Mouse (Mus musculus) neural tube, embryonic 12.5 days (tissue): Measurements from ENCODE around the gene Mboat2. TPM values are rescaled to one million over a fixed set of nuclear protein-coding genes. Genes with fewer than 3 reads are reported as not detected.

Experiments
- ATAC-seq: fragments of 200-750 bp; cut with Nextera tagmentation; 2 replicates; pipeline ENCODE4 v1.8.0; 2017; ENCODE audit warnings: low read depth, mild to moderate bottlenecking, moderate TSS enrichment, moderate library complexity; ENCODE audit not compliant: low FRiP score
- H3K27ac ChIP-seq: fragments of 300-500 bp; sonication (generic); 2 replicates; pipeline ENCODE4 v1.5.1; 2016
- H3K27me3 ChIP-seq: fragments of 300-500 bp; sonication (generic); replicated peaks from 2 replicates; pipeline ENCODE4 v1.6.1; 2016; ENCODE audit warnings: mild to moderate bottlenecking
- H3K36me3 ChIP-seq: fragments of 300-500 bp; sonication (generic); 2 replicates; pipeline ENCODE4 v1.6.1; 2016; ENCODE audit warnings: mild to moderate bottlenecking
- H3K4me1 ChIP-seq: fragments of 300-500 bp; sonication (generic); 2 replicates; pipeline ENCODE4 v1.6.1; 2016
- H3K4me2 ChIP-seq: fragments of 300-500 bp; sonication (generic); replicated peaks from 2 replicates; pipeline ENCODE4 v1.6.1; 2016; ENCODE audit warnings: mild to moderate bottlenecking
- H3K4me3 ChIP-seq: fragments of 300-500 bp; sonication (generic); 2 replicates; pipeline ENCODE4 v1.5.1; 2016
- H3K9ac ChIP-seq: fragments of 300-500 bp; sonication (generic); 2 replicates; pipeline ENCODE4 v1.6.1; 2016; ENCODE audit warnings: mild to moderate bottlenecking
- H3K9me3 ChIP-seq: fragments of 300-500 bp; sonication (generic); 2 replicates; pipeline ENCODE4 v1.6.1; 2016; ENCODE audit warnings: mild to moderate bottlenecking
- WGBS: fragments of 180-500 bp; shearing (Covaris S2); methylation state at CpG from one replicate; pipeline ENCODE4 v1.1.7; 2016; 5-methylcytosine and 5-hydroxymethylcytosine counted together
- polyA plus RNA-seq: library from polyadenylated mRNA; unstranded; fragments of >200 nt; fragmentation: Nextera tagmentation; extraction: Ambion mirVana; gene quantifications from 2 replicates; pipeline ENCODE4 v1.2.1, GENCODE M21; 2016

Gene Mboat2
- polyA plus RNA-seq, 1 experiment from 2014 or later, result 56.9 TPM

DNA sequence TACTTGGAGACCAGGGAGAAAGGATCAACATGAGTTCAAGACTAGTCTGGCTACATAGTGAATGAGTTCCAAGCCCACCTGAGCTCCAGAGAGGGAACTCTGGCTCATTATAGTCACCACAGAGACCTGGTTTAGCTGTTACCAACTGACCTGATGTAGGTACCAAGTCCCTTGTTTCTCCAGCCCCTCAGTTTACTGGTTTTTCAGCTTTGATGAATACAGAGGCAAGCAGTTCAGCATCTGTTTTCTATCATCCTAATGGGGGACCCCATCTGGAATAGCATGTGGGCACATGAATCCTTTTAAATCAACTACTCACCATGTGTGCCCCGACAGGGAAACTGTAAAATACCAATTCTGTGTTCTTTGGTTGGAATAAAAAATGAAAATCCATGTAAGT lies 82.2 kb downstream of the Mboat2 start:
- Histone ChIP-seq H3K27ac (no peak overlapping the region), H3K27me3 (no peaks in the 10 kb centered on the region), H3K9ac (no peak overlapping the region), H3K36me3 (peaks cover 30% of the 10 kb centered on the region), H3K4me1 (no peaks in the 10 kb centered on the region), H3K9me3 (no peaks in the 10 kb centered on the region), H3K4me3 (no peak overlapping the region), H3K4me2 (no peak overlapping the region)
- ATAC-seq, result no peak
- 71% methylated on average over 1 of the region's 1 CpGs for WGBS

DNA sequence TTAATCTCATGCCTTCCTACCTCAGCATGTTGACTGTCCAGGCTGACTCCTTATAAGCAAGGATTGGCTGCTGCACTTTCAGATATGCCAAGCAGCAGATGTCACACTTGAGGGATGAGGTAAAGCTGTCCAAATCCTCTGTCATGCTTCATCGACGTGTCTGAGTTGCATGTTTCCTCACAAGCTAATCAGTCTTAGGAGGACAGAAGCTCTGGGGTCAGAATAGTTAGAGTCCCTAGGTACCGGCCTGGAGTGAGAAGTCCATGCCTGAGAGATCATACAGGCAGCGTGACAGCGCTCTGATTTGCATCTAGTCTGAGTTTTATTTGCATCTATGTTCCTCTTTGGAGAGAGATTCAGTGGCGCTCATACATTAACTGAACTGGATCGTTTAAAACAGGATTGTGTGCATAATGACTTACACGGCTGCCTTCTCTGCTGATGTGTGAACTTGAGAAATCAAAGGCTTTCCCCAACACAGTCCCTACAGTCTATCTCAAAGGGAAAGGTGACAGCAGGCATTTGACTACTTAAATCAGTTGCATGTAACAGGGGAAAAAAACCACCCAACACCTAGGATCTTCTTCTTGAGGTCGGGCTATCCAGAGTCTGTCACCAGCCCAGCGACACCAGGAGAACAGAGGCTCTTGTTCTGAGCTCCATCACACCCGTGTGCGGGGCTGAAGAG lies 88.0 kb downstream of the Mboat2 start:
- no peaks in the 10 kb centered on the region for H3K27me3 ChIP-seq
- H3K4me1 ChIP-seq, result no peaks in the 10 kb centered on the region
- no peak overlapping the region for H3K9ac ChIP-seq
- WGBS, result 80% methylated on average over 12 of the region's 12 CpGs
- H3K4me3 ChIP-seq, result no peak overlapping the region
- no peak for ATAC-seq
- no peak overlapping the region for H3K27ac ChIP-seq
- H3K9me3 ChIP-seq, result no peaks in the 10 kb centered on the region
- no peak overlapping the region for H3K4me2 ChIP-seq
- H3K36me3 ChIP-seq, result peaks cover 15% of the 10 kb centered on the region; the same call in 1 of the 2 replicates

DNA sequence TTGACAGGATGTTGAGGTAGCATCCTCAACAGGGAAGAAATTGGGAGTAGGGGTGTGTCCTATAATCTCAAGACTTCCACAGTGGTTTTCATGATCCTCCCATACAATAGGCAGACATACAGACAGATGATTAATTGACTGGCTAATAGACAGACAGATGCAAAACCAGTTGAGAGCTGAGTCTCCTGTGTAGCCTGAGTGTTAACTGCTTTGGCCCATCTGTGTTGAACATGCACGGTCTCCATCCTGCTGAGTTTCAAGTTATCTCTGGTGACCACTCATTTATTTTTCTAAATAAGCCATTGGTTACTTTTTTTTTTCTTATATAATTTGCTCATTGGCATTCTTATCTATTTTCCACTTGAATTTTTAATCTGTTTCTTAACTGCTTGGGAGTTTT lies 90.2 kb downstream of the Mboat2 start:
- H3K4me3 ChIP-seq, result no peak overlapping the region
- H3K4me1 ChIP-seq, result no peaks in the 10 kb centered on the region
- no peak for ATAC-seq
- H3K4me2 ChIP-seq, result no peak overlapping the region
- H3K36me3 ChIP-seq, result 0 out of 2 replicates have a peak, but pooled peaks cover 8% of the 10 kb centered on the region
- H3K9ac ChIP-seq, result no peak overlapping the region
- H3K27me3 ChIP-seq, result no peaks in the 10 kb centered on the region
- H3K9me3 ChIP-seq, result no peaks in the 10 kb centered on the region
- no peak overlapping the region for H3K27ac ChIP-seq
- 72% methylated on average over 1 of the region's 1 CpGs for WGBS

DNA sequence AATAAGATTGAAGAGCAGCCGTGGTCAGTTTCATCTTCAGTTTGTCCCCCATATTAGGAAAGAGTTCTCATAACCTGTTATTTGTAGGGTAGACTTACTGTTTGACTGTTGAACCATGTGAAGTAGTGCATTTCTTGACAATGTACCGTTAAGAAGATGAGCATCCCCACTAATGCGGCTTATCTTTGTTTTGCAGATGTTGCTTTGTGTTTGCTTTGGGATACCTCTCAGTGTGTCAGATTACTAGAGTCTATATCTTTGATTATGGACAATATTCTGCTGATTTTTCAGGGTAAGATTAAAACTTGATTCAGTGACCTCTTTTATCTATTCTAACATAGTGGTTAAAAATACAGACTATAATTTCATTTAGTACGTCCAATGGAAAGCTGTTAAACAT lies 93.3 kb downstream of the Mboat2 start:
- Histone ChIP-seq H3K27me3 (no peaks in the 10 kb centered on the region), H3K4me2 (no peak overlapping the region), H3K27ac (no peak overlapping the region), H3K4me3 (no peak overlapping the region), H3K4me1 (peaks cover 11% of the 10 kb centered on the region; the same call in 1 of the 2 replicates), H3K36me3 (0 out of 2 replicates have a peak, but pooled peaks cover 3% of the 10 kb centered on the region), H3K9ac (no peak overlapping the region), H3K9me3 (no peaks in the 10 kb centered on the region)
- ATAC-seq, result no peak
- WGBS, result 92% methylated on average over 4 of the region's 4 CpGs

DNA sequence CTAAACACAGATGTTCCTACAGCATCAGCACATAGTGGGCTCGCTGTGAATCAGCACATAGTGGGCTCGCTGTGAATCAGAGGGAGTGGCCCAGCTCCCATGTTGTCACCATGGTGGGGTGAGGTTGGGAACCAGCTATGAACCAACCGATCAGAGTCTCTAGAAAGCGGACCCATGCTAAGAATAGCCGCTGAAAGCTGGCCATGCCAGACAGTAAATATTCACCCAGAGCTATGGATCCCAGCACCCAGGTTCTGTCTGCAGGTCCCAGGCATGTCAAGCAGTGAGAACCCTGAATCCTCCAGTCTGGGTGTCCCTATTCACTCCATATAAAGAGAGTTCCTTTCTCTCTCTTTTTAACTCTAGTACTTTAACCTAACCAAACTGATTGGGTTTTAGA lies 94.6 kb downstream of the Mboat2 start:
- ATAC-seq, result no peak
- no peaks in the 10 kb centered on the region for H3K9me3 ChIP-seq
- H3K4me2 ChIP-seq, result no peak overlapping the region
- no peak overlapping the region for H3K9ac ChIP-seq
- H3K4me3 ChIP-seq, result no peak overlapping the region
- 0 out of 2 replicates have a peak, but pooled peaks cover 3% of the 10 kb centered on the region for H3K36me3 ChIP-seq
- H3K4me1 ChIP-seq, result peaks cover 14% of the 10 kb centered on the region; the same call in 1 of the 2 replicates
- no peaks in the 10 kb centered on the region for H3K27me3 ChIP-seq
- no peak overlapping the region for H3K27ac ChIP-seq
- WGBS, result 89% methylated on average over 5 of the region's 5 CpGs

DNA sequence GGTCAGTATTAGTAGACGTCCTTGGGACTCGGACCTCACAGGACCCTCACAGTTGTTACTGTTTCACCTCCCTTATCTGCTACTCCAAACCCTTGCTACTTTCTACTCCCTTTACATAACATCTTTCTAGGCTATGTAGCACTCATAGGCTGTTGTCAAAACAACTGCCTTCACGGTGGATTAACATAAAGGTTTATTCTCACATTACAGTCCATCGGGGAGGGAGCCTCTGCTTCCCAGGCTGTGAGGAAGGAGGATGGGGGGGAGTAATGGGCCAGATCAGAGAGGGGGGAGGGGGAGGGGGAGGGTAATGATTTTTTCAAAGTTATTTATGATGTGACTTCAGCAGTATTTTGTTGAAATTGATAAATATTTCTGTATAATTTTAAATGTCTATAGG lies 95.0 kb downstream of the Mboat2 start:
- WGBS, result 52% methylated on average over 4 of the region's 4 CpGs
- H3K36me3 ChIP-seq, result 0 out of 2 replicates have a peak, but pooled peaks cover 3% of the 10 kb centered on the region
- no peaks in the 10 kb centered on the region for H3K27me3 ChIP-seq
- no peak overlapping the region for H3K9ac ChIP-seq
- no peak overlapping the region for H3K27ac ChIP-seq
- no peak overlapping the region for H3K4me3 ChIP-seq
- no peaks in the 10 kb centered on the region for H3K9me3 ChIP-seq
- H3K4me2 ChIP-seq, result no peak overlapping the region
- no peak for ATAC-seq
- peaks cover 14% of the 10 kb centered on the region; the same call in 1 of the 2 replicates for H3K4me1 ChIP-seq

DNA sequence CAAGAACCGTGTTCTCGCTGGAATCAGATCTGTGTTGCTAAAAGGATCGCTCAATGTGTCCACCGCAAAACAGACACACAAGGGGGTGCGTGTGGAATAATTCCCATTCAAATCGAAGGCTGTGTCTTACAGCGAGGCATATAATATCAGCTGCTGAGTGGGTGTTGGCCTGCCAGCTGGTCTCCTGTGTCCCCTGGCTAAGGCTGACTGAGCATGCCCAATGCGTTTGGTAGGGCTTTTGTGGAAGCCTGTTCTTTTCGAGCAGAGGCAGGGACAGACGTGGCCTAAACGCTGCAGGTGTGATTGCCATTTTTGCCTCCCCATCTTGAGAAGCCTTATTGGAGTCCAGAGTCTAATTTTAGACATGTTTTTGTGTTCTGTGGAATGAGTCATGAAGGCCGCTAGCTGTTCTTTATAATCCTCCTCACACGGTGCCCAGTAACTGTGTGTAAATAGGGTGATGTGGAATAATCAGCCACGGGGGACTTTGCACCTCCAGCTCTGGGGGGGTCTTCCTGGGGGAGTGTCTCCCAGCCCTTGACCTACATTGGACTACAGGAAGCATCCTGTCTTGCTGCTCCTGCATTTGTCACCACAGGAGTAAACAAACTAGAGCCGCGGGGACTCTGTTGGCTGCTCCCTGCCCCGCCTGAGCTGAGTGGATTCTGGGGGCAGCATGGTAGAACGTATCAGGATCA lies 97.5 kb downstream of the Mboat2 start:
- H3K4me1 ChIP-seq, result peaks cover 14% of the 10 kb centered on the region; the same call in 1 of the 2 replicates
- no peaks in the 10 kb centered on the region for H3K27me3 ChIP-seq
- 71% methylated on average over 18 of the region's 18 CpGs for WGBS
- H3K9ac ChIP-seq, result no peak overlapping the region
- no peak overlapping the region for H3K4me2 ChIP-seq
- H3K27ac ChIP-seq, result peak overlapping the region; percentile 54; the same call in 1 of the 2 replicates
- ATAC-seq, result peak; percentile 61
- no peaks in the 10 kb centered on the region for H3K9me3 ChIP-seq
- H3K36me3 ChIP-seq, result 0 out of 2 replicates have a peak, but pooled peaks cover 3% of the 10 kb centered on the region
- no peak overlapping the region for H3K4me3 ChIP-seq

DNA sequence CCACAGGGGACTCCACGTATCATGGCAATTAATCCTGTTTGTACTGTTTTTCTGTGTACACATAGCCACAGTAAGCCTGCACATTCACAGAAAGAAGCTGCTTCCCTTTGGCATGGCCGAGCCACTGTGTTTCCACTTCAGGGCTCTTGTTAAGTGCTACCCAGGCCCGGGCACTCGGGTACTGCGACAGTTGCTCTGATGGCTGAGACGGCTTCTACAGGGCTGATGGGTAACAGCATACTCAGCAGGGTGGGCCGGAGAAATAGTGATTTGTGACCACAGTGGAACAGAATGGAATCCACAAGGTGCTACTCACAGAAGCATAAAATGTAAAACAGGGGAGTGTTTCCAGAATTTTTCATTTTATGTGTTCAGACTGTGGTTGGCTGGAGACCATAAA lies 98.4 kb downstream of the Mboat2 start:
- H3K27ac ChIP-seq, result peak overlapping the region; percentile 54; the same call in 1 of the 2 replicates
- H3K27me3 ChIP-seq, result no peaks in the 10 kb centered on the region
- no peak; the same call in 1 of the 2 replicates for ATAC-seq
- no peak overlapping the region for H3K9ac ChIP-seq
- H3K4me1 ChIP-seq, result peaks cover 14% of the 10 kb centered on the region
- H3K36me3 ChIP-seq, result 0 out of 2 replicates have a peak, but pooled peaks cover 3% of the 10 kb centered on the region
- 69% methylated on average over 7 of the region's 7 CpGs for WGBS
- no peaks in the 10 kb centered on the region for H3K9me3 ChIP-seq
- H3K4me2 ChIP-seq, result no peak overlapping the region
- H3K4me3 ChIP-seq, result no peak overlapping the region

DNA sequence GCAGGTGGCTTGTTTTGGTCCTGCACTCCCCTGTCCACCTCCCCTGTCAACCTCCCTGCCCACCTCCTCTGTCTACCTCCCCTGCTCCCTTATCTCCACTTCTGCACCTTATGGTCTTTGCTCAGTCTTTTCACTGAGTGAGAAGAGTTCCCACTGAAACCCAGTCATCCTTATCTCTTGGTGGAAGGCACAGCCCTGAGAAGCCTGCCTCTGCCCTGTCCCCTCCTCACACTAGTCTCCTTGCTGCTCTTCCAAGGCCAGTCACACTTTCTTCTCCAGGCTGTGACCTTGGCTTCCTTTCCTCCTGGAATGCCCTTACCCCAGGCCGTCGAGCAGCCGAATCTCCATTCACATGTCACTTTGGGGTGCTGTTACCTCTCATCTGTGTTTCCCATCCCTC lies 100.1 kb downstream of the Mboat2 start:
- Histone ChIP-seq H3K36me3 (peaks cover 5% of the 10 kb centered on the region; the same call in 1 of the 2 replicates), H3K9me3 (no peaks in the 10 kb centered on the region), H3K4me2 (no peak overlapping the region), H3K9ac (no peak overlapping the region), H3K27ac (no peak overlapping the region), H3K4me1 (peaks cover 14% of the 10 kb centered on the region), H3K4me3 (no peak overlapping the region), H3K27me3 (no peaks in the 10 kb centered on the region)
- WGBS, result 85% methylated on average over 3 of the region's 3 CpGs
- ATAC-seq, result no peak

DNA sequence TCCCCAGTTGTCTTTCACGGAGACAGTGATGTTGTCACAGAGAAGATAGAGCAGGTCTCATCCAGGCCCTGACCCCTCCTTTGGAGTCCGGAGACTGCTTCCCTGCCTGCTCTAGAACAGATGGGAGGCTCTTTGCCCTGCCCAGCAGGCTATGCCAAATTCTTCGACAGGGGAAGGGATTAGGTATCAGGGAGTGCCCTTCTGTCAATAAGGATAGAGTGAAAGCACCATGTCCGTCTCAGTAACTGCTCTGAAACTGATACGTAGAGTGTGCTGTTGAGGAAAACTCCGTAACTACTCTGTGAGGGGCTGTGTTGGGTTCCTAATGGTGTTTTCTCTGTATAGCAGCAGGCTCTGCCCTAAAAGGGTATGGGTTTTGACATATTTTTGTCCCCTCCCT lies 101.4 kb downstream of the Mboat2 start:
- no peak for ATAC-seq
- peaks cover 14% of the 10 kb centered on the region for H3K4me1 ChIP-seq
- H3K36me3 ChIP-seq, result peaks cover 9% of the 10 kb centered on the region; the same call in 1 of the 2 replicates
- H3K9ac ChIP-seq, result no peak overlapping the region
- no peak overlapping the region for H3K4me3 ChIP-seq
- H3K27me3 ChIP-seq, result no peaks in the 10 kb centered on the region
- no peaks in the 10 kb centered on the region for H3K9me3 ChIP-seq
- no peak overlapping the region for H3K27ac ChIP-seq
- 76% methylated on average over 6 of the region's 6 CpGs for WGBS
- H3K4me2 ChIP-seq, result no peak overlapping the region

DNA sequence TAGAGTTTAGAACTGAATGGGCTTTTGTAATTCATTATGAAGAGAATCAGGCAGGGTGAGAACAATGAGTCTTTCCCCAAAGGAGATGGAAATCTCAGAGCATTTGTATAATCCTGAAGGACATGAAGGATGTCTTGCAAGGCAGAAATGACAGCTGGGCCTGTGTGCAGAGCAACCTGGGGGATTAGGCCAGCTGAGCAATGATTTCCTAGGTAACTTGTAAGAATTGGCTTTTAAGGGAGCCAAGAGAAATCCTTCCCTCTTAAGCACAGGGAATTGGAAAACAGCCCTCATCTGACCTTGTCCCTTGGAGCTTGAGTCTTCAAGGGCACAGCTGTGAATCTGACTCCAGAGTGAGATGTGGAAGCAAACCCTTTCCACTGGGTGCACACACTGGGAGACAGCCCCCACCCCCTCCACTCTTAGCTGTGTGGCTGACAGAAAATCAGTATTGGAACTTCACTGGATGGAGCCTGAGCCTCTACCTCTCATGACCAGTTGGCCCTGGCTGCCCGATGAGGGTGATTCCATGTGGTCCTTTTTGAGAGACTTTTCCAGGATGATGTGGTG lies 102.6 kb downstream of the Mboat2 start:
- no peak overlapping the region for H3K9ac ChIP-seq
- H3K9me3 ChIP-seq, result no peaks in the 10 kb centered on the region
- H3K27ac ChIP-seq, result no peak overlapping the region
- peaks cover 9% of the 10 kb centered on the region; the same call in 1 of the 2 replicates for H3K36me3 ChIP-seq
- peaks cover 10% of the 10 kb centered on the region for H3K4me1 ChIP-seq
- no peak for ATAC-seq
- H3K4me3 ChIP-seq, result no peak overlapping the region
- H3K27me3 ChIP-seq, result no peaks in the 10 kb centered on the region
- 97% methylated on average over 1 of the region's 1 CpGs for WGBS
- no peak overlapping the region for H3K4me2 ChIP-seq

DNA sequence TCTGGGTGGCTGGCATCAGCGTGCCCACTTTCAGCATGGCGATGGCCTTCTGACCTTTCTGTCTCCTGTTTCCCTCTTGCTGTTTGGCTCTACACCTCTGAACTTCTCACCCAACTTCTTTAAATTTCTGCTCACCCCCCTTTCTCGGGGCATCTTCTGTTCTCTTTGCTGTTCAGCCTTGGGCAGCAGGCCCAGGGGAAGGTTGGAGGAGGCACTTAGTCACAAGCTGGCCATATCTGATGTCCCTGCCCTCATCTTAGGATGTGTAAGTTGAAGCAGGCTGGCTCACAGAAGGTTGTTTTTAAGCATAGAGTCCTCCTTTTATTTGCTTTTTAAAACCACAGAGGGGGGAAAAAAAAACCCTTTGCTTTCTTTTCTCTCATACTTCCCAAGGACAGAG lies 103.3 kb downstream of the Mboat2 start:
- H3K36me3 ChIP-seq, result peaks cover 9% of the 10 kb centered on the region; the same call in 1 of the 2 replicates
- no peak overlapping the region for H3K9ac ChIP-seq
- H3K27me3 ChIP-seq, result no peaks in the 10 kb centered on the region
- no peaks in the 10 kb centered on the region for H3K9me3 ChIP-seq
- no peak overlapping the region for H3K4me3 ChIP-seq
- H3K27ac ChIP-seq, result no peak overlapping the region
- H3K4me2 ChIP-seq, result no peak overlapping the region
- peaks cover 3% of the 10 kb centered on the region for H3K4me1 ChIP-seq
- WGBS, result 93% methylated on average over 3 of the region's 3 CpGs
- ATAC-seq, result no peak
